Mouse (Mus musculus): ENCODE data around the gene Slco3a1. TPM values are rescaled to one million over a fixed set of nuclear protein-coding genes. Genes with fewer than 3 reads are reported as not detected.

Slco3a1 gene
- total and polyA plus RNA-seq, 3 experiments, result 0.11 TPM; not detected in 2

- ATAC-seq (ENCODE audit: extremely low read depth, insufficient number of reproducible peaks, low FRiP score, poor library complexity, severe bottlenecking) (no peak), DNase-seq (ENCODE audit: low spot score) (no peak)
- Histone ChIP-seq H3K4me1 (ENCODE audit: insufficient read depth, low read depth, low read length) (no peaks in the 10 kb centered on the region), H3K36me3 (replicated peaks) (no peaks in the 10 kb centered on the region), H3K4me3 (ENCODE audit: low read depth, low read length) (no peak overlapping the region), H3K9me3 (replicated peaks) (peaks cover 54% of the 10 kb centered on the region), H3K27me3 (ENCODE audit: insufficient read depth, low read length) (no peaks in the 10 kb centered on the region)
- TF ChIP-seq CTCF (IDR thresholded peaks at IDR 0.05; ENCODE audit: low read depth, low read length), result no peak
- TF ChIP-seq POLR2AphosphoS5 (IDR thresholded peaks at IDR 0.05; ENCODE audit: insufficient replicate concordance, low read depth, low read length), result no peak
- TF ChIP-seq GATA1 (IDR thresholded peaks at IDR 0.05; ENCODE audit: borderline replicate concordance, low read length), result no peak
- TF ChIP-seq TAL1 (conservative IDR thresholded peaks at IDR 0.05; ENCODE audit: low read depth, low read length), result no peak
- no peak for TF ChIP-seq GATA2 (IDR thresholded peaks at IDR 0.05; ENCODE audit: borderline replicate concordance, low read depth, low read length)
Measured at GRCm38 (mm10) chr7:74488141-74488540, 66.4 kb downstream of the Slco3a1 start.

- TF ChIP-seq GATA2 (IDR thresholded peaks at IDR 0.05; ENCODE audit: borderline replicate concordance, low read depth, low read length) (no peak), TAL1 (conservative IDR thresholded peaks at IDR 0.05; ENCODE audit: low read depth, low read length) (no peak), GATA1 (IDR thresholded peaks at IDR 0.05; ENCODE audit: borderline replicate concordance, low read length) (no peak), POLR2AphosphoS5 (IDR thresholded peaks at IDR 0.05; ENCODE audit: insufficient replicate concordance, low read depth, low read length) (no peak), CTCF (IDR thresholded peaks at IDR 0.05; ENCODE audit: low read depth, low read length) (no peak)
- Histone ChIP-seq H3K27me3 (ENCODE audit: insufficient read depth, low read length) (no peaks in the 10 kb centered on the region), H3K36me3 (replicated peaks) (no peaks in the 10 kb centered on the region), H3K4me3 (ENCODE audit: low read depth, low read length) (no peak overlapping the region), H3K9me3 (replicated peaks) (peaks cover 52% of the 10 kb centered on the region), H3K4me1 (ENCODE audit: insufficient read depth, low read depth, low read length) (no peaks in the 10 kb centered on the region)
- ATAC-seq (ENCODE audit: extremely low read depth, insufficient number of reproducible peaks, low FRiP score, poor library complexity, severe bottlenecking), result no peak
- no peak for DNase-seq (ENCODE audit: low spot score)
Measured at GRCm38 (mm10) chr7:74487727-74488126, 66.9 kb downstream of the Slco3a1 start.

GRCm38 (mm10) chr7:74486083-74486482 is 68.5 kb downstream of the Slco3a1 start:
- no peaks in the 10 kb centered on the region for H3K4me1 ChIP-seq (ENCODE audit: insufficient read depth, low read depth, low read length)

GRCm38 (mm10) chr7:74485669-74486068 is 68.9 kb downstream of the Slco3a1 start:
- TF ChIP-seq GATA2 (IDR thresholded peaks at IDR 0.05; ENCODE audit: borderline replicate concordance, low read depth, low read length), result no peak
- no peak for ATAC-seq (ENCODE audit: extremely low read depth, insufficient number of reproducible peaks, low FRiP score, poor library complexity, severe bottlenecking)

More at GRCm38 (mm10) chr7:74486083-74486482, 68.5 kb downstream of the Slco3a1 start:
- no peak for ATAC-seq (ENCODE audit: extremely low read depth, insufficient number of reproducible peaks, low FRiP score, poor library complexity, severe bottlenecking)
- Histone ChIP-seq H3K9me3 (replicated peaks) (peaks cover 46% of the 10 kb centered on the region), H3K27me3 (ENCODE audit: insufficient read depth, low read length) (no peaks in the 10 kb centered on the region), H3K36me3 (replicated peaks) (no peaks in the 10 kb centered on the region), H3K4me3 (ENCODE audit: low read depth, low read length) (no peak overlapping the region)
- no peak for TF ChIP-seq GATA1 (IDR thresholded peaks at IDR 0.05; ENCODE audit: borderline replicate concordance, low read length)
- TF ChIP-seq CTCF (IDR thresholded peaks at IDR 0.05; ENCODE audit: low read depth, low read length), result no peak
- no peak for TF ChIP-seq POLR2AphosphoS5 (IDR thresholded peaks at IDR 0.05; ENCODE audit: insufficient replicate concordance, low read depth, low read length)
- no peak for TF ChIP-seq TAL1 (conservative IDR thresholded peaks at IDR 0.05; ENCODE audit: low read depth, low read length)
- no peak for TF ChIP-seq GATA2 (IDR thresholded peaks at IDR 0.05; ENCODE audit: borderline replicate concordance, low read depth, low read length)
- no peak for DNase-seq (ENCODE audit: low spot score)

GRCm38 (mm10) chr7:74484024-74484385 is 70.6 kb downstream of the Slco3a1 start:
- H3K36me3 ChIP-seq (replicated peaks), result no peaks in the 10 kb centered on the region
- ATAC-seq (ENCODE audit: extremely low read depth, insufficient number of reproducible peaks, low FRiP score, poor library complexity, severe bottlenecking) (no peak), DNase-seq (ENCODE audit: low spot score) (no peak)
- H3K4me3 ChIP-seq (ENCODE audit: low read depth, low read length), result no peak overlapping the region
- H3K27me3 ChIP-seq (ENCODE audit: insufficient read depth, low read length), result no peaks in the 10 kb centered on the region
- H3K9me3 ChIP-seq (replicated peaks), result peaks cover 54% of the 10 kb centered on the region
- no peak for TF ChIP-seq GATA1 (IDR thresholded peaks at IDR 0.05; ENCODE audit: borderline replicate concordance, low read length)
- no peak for TF ChIP-seq POLR2AphosphoS5 (IDR thresholded peaks at IDR 0.05; ENCODE audit: insufficient replicate concordance, low read depth, low read length)
- no peak for TF ChIP-seq GATA2 (IDR thresholded peaks at IDR 0.05; ENCODE audit: borderline replicate concordance, low read depth, low read length)
- no peak for TF ChIP-seq TAL1 (conservative IDR thresholded peaks at IDR 0.05; ENCODE audit: low read depth, low read length)
- TF ChIP-seq CTCF (IDR thresholded peaks at IDR 0.05; ENCODE audit: low read depth, low read length), result no peak
- no peaks in the 10 kb centered on the region for H3K4me1 ChIP-seq (ENCODE audit: insufficient read depth, low read depth, low read length)

More at GRCm38 (mm10) chr7:74485669-74486068, 68.9 kb downstream of the Slco3a1 start:
- DNase-seq (ENCODE audit: low spot score), result no peak
- Histone ChIP-seq H3K4me1 (ENCODE audit: insufficient read depth, low read depth, low read length) (no peaks in the 10 kb centered on the region), H3K36me3 (replicated peaks) (no peaks in the 10 kb centered on the region), H3K9me3 (replicated peaks) (peaks cover 48% of the 10 kb centered on the region), H3K4me3 (ENCODE audit: low read depth, low read length) (no peak overlapping the region), H3K27me3 (ENCODE audit: insufficient read depth, low read length) (no peaks in the 10 kb centered on the region)

- DNase-seq (ENCODE audit: low spot score) (no peak), ATAC-seq (ENCODE audit: extremely low read depth, insufficient number of reproducible peaks, low FRiP score, poor library complexity, severe bottlenecking) (no peak)
- H3K36me3 ChIP-seq (replicated peaks), result no peaks in the 10 kb centered on the region
- TF ChIP-seq GATA1 (IDR thresholded peaks at IDR 0.05; ENCODE audit: borderline replicate concordance, low read length), result no peak
- TF ChIP-seq POLR2AphosphoS5 (IDR thresholded peaks at IDR 0.05; ENCODE audit: insufficient replicate concordance, low read depth, low read length), result no peak
- no peak for TF ChIP-seq CTCF (IDR thresholded peaks at IDR 0.05; ENCODE audit: low read depth, low read length)
- no peak for TF ChIP-seq GATA2 (IDR thresholded peaks at IDR 0.05; ENCODE audit: borderline replicate concordance, low read depth, low read length)
- TF ChIP-seq TAL1 (conservative IDR thresholded peaks at IDR 0.05; ENCODE audit: low read depth, low read length), result no peak
- H3K27me3 ChIP-seq (ENCODE audit: insufficient read depth, low read length), result no peaks in the 10 kb centered on the region
- no peak overlapping the region for H3K4me3 ChIP-seq (ENCODE audit: low read depth, low read length)
- peaks cover 54% of the 10 kb centered on the region for H3K9me3 ChIP-seq (replicated peaks)
- H3K4me1 ChIP-seq (ENCODE audit: insufficient read depth, low read depth, low read length), result no peaks in the 10 kb centered on the region
Measured at GRCm38 (mm10) chr7:74483294-74484023, 71.1 kb downstream of the Slco3a1 start.
